Mouse (Mus musculus): ENCODE data around the gene Smtn.

Gene Smtn

DNA sequence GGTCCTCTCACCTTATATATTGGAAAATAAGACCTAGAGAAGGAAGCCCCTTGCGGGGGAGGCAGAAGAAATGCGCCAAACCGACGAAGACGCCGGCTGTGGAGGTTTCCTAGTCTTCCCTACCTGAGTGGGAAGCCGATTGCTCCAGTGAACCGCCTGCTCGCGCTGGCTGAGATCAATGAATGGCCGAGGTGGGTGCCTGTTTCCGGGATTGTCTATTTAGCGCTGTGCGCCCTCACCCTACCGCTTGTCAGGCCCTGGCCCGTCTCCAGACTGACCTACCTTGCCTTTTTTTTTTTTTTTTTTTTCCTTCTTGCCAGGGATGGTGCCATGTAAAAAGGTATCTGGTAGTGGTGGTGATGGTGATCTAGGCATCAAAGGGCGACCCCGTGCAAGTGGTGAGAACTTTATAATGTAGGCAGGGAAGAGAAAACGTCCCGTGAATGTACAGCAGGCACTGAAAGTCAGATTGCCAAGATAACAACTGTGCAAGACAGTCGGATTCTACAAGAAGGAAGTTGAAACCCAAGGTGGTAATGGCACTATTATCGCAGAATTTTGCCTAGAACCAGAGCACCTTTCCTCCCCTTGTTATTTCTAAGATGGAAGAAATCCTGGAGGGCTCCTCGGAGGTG, at the start of gene Smtn:
Gene Smtn (minus strand): TSS at position 162 of the 635 bp plus-strand sequence.
- DNase-seq (ENCODE audit: low spot score in 2 of 2), result no peak

DNA sequence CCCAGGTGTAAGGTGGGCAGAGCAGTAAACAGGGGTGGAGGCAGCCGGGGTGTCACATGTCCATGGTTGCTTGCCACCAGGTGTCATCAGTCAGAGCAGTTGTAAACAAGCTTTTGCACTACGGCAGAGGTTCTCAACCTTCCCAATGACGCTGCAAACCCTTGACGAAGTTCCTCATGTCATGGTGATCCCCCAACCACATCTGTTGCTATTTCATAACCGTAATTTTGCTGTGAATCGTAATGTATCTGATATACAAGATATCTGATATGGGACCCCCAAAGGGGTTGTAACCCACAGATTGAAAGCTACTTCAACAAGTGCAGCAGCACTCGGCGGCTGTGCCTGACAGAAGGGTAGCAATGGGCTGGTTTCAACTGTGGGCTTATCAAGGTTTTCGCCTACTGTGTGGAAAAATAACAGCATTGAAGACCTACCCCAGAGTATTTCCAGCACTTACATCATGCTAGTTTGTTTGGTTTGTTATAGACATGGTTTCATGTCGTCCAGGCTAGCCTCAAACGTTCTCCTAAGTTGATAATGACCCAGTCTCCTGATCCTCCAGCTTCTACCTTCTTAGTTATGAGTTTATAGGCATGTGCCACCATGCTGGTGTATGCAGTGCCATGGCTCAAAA, 47.7 kb upstream of the Smtn start:
- DNase-seq (ENCODE audit: low spot score in 2 of 2), result no peak

DNA sequence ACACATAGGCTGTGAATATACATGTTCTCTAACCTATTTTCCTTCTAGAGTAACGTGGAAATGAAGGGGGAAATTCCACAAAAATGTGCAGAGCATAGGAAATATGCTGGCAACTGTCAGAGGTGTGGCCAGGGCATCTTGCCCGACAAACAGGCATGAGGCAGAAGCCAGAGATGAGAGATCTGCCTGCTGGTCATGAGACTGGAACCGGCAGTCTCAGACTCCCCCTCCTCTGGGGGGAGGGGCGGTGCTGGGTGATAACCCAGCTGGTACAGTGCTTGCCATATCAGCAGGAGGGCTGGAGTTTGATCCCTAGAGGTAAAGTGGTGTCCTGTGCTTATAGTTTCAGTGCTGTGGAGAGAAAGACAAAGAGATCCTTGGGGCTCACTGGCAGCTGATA, 46.9 kb upstream of the Smtn start:
- peak in 1 of 2 experiments; percentile 46 for DNase-seq (ENCODE audit: low spot score in 2 of 2)

DNA sequence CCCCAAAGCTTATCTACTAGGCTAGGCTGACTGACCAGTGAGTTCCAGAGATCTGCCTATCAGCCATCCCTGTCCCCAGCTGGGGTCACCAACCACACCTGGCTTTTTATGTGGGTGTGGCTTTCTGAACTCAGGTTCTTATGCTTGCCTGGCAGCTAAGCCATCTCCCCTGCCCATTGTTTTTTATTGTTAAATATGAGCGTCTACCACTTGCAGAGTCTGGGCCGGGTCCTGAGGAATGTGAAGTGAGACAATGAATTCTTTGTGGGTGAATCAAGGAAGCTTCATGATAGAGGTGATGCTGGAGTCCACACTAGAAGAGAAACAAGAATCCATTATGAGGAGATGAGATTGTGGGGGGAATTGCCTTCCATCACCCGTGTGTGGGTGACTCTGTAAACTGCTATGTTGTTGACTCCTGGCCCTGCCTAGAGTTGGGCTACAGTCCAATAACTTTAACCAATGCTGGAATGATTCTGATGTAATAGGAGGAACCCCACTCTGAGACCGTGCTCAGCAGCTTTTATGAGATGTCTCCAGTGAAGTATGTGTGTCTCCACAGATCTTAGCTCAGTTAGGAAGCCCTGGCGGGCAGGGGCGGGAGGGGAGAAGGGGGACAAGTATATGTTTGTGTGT, 45.7 kb upstream of the Smtn start:
- DNase-seq (ENCODE audit: low spot score in 2 of 2), result no peak

DNA sequence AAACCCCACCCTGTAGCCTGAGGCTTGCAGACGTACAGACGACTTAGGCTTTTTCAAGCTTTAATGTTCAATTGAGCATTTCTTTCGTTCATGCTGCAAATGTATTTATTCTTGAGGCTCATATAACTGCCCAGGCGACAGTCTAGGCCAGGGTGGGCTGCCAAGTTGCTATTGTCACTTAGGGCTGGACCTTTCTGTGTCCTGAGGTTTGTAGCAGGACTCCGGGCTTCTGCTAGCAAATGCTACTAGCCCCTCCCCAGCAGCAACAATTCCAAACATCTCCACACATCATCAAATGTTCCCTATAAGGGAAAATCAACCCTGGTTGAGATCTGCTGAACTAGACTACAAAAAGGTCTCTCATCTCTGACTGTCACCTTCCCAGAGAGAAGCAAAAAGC, 42.7 kb upstream of the Smtn start:
- DNase-seq (ENCODE audit: low spot score in 2 of 2), result no peak

DNA sequence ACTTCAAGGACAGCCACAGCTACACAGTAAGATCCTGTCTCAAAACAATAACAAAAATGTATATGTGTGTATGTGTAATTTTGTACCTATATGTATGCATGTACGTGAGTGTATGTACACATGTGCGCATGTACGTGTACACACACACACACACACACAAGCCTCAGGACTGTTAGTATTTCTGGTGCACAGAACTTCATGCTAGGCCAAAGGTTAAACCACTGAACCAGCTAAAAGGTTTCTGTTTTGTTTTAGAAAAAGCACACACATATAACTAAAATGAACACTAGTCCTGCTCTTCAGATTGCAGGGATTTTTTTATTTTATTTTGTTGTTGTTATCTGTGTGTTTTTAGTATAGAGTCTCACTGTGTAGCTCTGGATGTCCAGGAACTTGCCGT, 41.5 kb upstream of the Smtn start:
- DNase-seq (ENCODE audit: low spot score in 2 of 2), result no peak

DNA sequence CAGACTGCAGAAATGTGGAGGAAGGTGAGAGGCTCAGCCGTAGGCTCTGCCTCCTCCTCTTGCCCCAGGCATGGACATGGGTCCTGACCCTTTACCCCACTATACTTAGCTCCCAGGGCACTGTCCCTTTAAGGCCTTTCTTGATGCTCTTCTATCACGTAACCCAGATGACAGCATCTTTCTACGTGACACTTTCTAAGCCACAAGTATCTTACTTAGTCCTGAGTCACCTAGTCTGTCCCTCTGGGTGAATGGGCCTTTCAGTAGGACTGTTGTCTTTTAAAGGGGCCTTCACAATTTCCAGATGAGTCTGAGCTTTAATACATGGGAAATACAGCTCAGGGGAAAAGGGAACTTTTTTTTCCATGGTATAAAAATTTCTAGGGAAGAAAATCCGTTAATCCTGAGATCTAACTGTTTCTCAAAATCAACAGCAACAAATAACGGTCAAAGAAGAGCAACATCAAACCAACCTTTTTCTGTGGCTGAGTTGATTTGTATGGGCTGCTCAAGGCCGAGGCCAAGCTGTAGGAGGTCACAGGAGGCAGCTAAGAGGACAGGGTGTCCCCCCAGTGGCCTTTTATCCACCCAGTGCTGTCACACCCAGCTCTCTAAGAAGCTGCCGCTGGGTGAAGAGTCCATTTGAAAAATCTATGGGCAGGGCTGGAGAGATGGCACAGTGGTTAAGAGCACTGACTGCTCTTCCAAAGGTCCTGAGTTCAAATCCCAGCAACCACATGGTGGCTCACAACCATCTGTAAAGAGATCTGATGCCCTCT, 40.1 kb upstream of the Smtn start:
- no peak for DNase-seq (ENCODE audit: low spot score in 2 of 2)

DNA sequence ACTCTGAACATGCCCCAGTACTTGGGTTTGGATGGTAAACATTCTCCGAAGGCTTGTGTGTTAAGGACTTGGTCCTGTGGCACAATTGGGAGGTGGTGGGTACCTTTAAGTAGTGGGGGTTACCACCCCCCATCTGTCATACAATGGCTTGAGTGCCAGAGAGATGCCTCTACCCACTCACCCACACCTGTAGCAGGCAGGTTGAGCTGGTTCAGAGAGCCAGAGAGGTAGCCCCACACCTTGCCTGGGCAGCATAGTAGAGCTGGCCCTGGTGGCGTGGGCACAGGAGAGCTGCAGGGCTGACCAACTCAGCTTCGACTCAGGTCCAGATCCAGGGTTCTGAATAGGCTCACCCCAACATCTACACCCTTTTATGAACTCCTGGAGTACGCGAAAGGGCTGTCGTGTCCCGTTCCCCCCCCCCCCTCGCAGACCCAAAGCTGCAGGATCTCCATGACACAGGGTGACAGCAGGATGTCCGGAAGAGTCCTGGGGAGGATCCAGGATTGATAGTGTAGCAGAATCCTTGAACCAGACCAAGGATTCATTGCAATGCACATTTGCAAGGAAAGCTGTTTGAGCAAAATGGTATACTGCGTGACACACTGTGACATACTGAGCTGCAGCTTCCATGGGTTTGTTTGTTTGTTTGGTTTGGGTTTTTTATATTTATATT, 37.8 kb upstream of the Smtn start:
- no peak for DNase-seq (ENCODE audit: low spot score in 2 of 2)

DNA sequence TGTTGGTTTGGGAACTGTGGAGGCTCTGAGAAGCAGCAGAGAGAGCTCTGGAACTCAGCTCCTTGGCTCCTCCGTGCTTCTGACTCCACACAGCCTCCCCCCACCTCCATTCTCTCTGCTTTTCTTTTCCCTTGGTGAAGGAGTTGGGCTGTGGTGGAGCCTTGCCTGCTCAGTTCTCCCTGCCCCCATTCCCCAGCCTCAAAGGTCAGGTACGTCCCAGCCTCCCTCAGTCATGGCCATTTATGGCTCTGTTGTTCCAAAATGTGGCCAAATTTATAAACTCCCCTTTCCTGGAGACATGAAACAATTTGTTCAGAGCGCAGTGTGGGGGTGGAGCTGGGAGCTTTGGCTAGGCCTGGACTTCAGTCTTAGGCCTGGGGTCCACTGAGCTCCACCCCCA, 34.8 kb upstream of the Smtn start:
- DNase-seq (ENCODE audit: low spot score in 2 of 2), result peak in 1 of 2 experiments; percentile 29

DNA sequence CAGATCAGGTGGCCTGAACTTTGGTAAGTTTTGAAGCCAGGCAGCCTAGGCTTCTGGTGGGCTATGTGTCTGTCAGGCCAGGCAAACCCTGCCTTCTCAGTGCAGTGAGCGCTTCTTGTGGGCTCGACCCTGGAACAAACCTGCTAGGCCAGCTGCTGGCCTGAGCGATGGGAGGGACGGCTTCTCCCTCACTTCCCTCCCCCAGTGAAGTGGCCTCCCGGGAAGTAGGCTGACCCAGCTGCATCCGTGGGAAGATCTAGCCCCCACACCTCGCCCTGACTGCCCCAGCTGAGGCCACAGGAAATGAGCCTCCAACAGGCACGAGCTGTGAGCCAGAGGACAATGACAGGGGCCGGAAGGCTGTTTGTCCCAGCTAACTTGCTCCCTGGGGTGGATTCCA, 32.7 kb upstream of the Smtn start:
- peak; percentile 30 to 67 for DNase-seq (ENCODE audit: low spot score in 2 of 2)

DNA sequence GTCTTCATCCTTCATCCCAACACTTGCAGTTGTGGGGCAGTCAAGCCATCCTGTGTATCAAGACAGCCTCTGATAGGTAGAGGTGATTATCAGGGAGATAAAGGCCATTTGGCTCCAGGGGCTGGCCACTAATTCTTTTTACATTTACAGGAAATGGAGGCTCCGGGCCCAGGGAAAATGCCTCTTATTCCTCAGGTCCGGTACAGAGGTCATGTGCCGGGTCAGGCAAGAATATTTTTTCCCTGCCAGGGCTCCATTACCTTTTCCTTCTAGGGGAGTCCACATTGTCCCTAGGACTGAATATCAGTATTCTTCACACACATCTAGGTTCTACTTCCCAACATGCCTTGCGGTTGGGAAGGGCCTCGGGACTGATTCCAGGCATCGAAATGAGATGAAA, 31.8 kb upstream of the Smtn start:
- DNase-seq (ENCODE audit: low spot score in 2 of 2), result no peak

DNA sequence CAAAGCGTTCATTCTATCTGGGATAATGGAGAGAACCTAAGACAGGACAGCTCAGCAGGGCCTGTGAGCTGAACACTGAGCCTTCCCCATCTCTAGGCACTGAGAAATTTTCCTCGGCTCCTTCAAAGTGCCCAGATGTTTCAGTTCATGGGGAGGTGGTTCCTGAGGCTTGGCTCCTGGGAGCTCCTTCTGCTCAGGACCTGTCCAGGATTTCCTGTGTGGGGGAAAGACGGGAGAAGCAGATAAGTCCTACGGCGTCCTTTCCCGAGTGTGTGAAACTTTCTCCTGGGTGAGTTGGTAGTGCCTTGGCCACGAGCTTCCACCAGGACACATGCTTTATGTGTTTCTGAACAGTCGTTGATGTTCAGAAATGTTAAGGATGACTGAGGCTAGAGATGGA, 29.9 kb upstream of the Smtn start:
- DNase-seq (ENCODE audit: low spot score in 2 of 2), result no peak

DNA sequence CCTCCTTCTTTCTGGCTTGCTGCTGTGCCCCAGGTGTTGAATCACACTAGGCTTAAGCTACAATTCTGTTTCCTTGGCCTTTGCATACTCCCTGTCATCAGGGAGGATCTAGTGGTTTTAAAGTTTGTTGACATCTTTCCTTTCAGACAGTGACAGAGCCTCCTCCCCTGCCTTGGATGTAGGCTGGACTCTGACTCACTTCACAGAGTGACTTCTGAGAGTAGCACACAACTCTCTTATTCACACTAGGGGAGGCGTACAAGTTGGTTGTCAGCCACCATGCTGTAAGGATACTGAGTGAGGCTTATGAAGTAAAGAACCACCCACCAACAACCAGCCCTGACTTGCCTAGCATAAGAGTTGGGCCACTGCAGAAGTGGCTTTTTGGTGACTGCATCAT, 27.5 kb upstream of the Smtn start:
- no peak for DNase-seq (ENCODE audit: low spot score in 2 of 2)

DNA sequence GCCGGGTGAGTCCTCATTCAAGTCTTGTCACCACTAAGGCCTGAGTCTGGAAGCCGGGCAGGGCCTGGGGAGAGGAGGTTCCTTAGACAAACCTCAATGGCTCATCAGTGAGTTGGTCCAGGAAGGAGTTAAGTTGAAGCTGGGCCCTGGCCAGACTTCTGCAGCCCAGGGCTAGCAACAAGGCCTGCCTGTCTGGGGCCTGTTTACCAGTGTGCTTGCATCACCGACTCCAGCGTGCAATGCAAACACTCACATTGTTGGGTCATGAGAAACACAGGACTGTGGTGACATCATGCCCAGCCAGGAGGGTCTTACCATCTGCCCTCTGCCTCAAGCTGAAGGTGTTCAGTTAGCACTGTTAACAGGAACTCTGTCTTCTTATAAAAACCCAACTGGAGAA, 25.6 kb upstream of the Smtn start:
- no peak for DNase-seq (ENCODE audit: low spot score in 2 of 2)

DNA sequence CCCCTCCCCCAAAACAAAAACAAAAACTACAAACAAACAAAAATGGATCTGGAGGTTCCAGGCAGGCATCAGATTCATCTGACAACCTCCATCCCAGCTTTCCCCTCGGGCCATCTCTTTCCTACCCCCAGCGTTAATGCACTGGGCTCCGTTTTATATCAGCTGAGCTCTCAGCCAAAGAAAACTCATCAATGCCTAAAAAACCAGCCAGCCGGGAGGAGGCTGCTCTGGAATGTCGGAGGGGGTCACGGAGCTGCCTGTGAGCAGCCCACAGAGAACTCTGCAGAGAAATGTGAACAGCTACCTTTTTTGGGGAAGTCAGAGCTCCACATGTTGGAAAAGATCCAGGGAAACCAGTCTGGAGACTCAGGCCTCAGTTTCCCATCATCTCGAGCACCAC, 24.0 kb upstream of the Smtn start:
- no peak for DNase-seq (ENCODE audit: low spot score in 2 of 2)

DNA sequence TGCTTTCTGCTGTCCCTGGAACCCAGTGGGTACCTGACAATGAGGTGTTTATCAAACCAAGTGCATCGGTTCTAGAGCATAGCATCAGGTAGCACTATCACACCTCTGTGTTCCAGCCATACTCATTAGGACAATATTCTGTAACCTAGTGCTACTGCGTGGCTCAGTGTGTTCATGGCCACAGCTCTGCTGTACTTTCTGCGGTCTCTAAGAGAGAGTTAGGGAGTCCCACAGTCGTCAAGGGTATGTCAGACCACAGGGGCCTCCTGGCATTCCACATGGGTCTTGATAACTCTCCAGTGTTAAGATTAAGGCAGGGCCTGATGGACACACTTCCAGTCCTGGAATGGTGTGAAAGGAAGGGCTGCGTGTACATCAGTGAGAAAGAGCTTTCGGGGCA, 23.4 kb upstream of the Smtn start:
- DNase-seq (ENCODE audit: low spot score in 2 of 2), result no peak

DNA sequence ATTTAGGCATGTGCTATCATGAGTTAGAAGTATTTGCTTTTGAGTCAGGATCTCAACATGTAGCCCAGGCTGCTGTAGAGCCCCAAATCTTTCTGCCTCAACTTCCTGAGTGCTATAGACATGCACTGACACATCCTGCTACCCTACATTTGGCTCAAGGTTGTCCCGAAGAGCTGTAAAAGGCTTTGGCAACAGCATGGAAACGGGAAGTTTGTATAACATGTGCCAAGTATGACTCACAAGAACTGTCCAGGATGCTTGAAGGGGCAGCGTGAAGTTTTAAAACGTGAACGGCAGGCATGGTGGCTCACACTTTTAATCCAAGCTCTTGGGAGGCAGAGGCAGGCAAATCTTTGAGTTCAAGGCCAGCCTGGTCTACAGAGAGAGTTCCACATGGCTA, 19.8 kb upstream of the Smtn start:
- DNase-seq (ENCODE audit: low spot score in 2 of 2), result no peak

DNA sequence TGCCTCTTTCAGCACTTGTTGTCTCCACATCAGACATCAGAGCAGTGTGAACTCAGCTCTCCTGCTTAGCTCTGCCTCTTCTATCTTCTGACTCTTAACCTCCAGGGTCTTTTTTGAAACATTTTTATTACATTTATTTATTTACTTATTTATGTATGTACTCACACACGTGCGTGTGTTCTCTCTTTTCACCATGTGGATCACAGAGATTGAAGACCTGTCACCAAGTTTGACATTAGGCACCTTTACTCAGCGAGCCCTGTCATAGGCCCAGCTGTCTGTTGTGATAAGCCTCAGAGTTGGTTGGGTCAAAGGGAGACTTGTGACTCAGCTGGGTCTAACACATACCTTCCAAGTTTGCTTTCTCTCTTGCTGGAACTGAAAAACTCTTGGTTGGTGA, 17.4 kb upstream of the Smtn start:
- DNase-seq (ENCODE audit: low spot score in 2 of 2), result no peak

DNA sequence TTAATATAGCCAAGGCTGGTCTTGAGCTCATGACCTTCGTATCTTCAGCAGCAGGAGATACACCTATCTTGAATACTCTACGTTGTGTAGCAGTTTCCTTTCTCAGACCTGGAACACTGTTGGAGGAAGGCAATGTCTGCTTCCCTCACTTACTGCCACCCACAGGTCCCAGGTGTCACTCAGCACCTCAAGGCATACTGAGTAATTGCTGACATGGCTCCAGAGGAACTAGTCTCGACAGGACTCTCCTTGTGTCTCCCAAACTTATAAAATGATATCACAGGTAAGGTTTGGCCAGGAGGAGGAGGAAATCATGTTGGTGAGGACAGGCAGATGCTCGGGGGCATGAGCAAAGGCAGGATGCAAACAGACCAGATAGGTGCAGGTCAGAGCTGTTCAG, 14.6 kb upstream of the Smtn start:
- DNase-seq (ENCODE audit: low spot score in 2 of 2), result no peak

DNA sequence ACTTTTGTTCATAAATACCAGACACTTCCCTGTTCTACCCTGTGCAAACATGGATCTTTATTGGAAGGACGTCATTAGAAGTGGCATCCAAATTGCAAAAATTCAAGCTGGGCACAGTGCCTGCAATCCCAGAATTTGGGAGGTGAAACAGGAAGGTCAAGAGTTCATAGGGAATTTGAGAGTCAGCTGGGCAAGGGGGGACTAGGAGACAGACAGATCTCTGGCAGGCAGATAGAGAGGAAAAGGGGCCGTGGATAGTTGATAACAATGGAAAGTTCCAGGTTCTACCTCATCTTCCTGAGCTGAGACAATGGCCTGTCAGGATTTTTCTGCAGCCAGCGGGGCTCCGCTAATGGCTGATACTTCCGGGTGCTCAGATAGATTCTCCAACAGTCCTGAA, 9.4 kb upstream of the Smtn start:
- no peak for DNase-seq (ENCODE audit: low spot score in 2 of 2)

DNA sequence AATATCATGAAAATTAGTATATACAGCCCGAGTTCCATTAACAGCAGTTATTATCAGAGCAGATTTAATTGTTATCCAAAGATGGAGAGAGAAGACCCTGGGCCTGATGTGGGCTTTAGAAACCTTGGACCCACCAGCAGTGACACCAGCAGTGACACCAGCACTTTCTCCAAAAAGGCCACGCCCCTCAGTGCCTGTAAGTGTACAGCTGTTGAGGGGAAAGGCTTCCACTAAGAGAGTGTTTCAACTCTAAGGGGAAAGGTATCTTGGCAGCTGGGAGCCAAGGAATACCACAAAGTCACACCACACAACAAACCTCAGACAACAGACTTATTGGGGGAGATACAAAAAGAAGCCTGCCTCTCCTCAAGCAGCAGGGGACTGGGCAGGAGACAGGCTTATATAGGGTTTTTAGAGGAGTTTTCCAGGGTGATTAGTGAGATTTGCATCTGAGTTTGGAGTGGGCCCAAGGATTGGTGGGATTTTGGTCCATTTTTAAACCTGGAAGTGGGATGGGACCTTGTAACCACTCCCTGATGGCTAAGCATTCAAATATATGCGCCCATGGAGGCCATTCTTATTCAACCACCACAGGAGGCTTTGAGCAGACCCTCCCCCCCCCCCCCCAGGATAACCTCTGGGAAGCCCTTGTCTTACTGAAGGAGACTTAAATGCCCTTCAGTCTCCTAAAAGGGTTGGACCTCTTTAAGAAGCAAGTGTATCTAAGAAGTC, 8.3 kb upstream of the Smtn start:
- no peak for DNase-seq (ENCODE audit: low spot score in 2 of 2)

All from urinary bladder, postnatal 36 days (tissue).